Mouse (Mus musculus) urinary bladder, postnatal 14 days (tissue): ENCODE results near the gene Rcl1.
A peak's percentile ranks its signal among the peaks of the same experiment; 100 is the strongest.

Experiments
- DNase-seq: peaks from one replicate; pipeline ENCODE4 v3.0.0; 2021; ENCODE audit warnings: low spot score

Rcl1 gene

GRCm38 (mm10) chr19:29151443-29151842 lies 50.3 kb downstream of the Rcl1 start:
- DNase-seq = no peak

GRCm38 (mm10) chr19:29155552-29155951 lies 54.4 kb downstream of the Rcl1 start:
- DNase-seq = no peak

GRCm38 (mm10) chr19:29156417-29156816 lies 55.2 kb downstream of the Rcl1 start:
- DNase-seq = no peak

GRCm38 (mm10) chr19:29157678-29158466 lies 56.7 kb downstream of the Rcl1 start:
- no peak for DNase-seq

- DNase-seq = no peak
Measured at GRCm38 (mm10) chr19:29158486-29158885, 57.3 kb downstream of the Rcl1 start.

- no peak for DNase-seq
Measured at GRCm38 (mm10) chr19:29163817-29164527, 62.8 kb downstream of the Rcl1 start.

- no peak for DNase-seq
Measured at GRCm38 (mm10) chr19:29164528-29165166, 63.5 kb downstream of the Rcl1 start.

- no peak for DNase-seq
Measured at GRCm38 (mm10) chr19:29167938-29168337, 66.8 kb downstream of the Rcl1 start.

- no peak for DNase-seq
Measured at GRCm38 (mm10) chr19:29180336-29180735, 79.2 kb downstream of the Rcl1 start.

GRCm38 (mm10) chr19:29182166-29182565 lies 81.0 kb downstream of the Rcl1 start:
- DNase-seq = no peak

- DNase-seq = peak; percentile 4
Measured at GRCm38 (mm10) chr19:29185122-29185521, 83.9 kb downstream of the Rcl1 start.

GRCm38 (mm10) chr19:29185552-29186232 lies 84.5 kb downstream of the Rcl1 start:
- DNase-seq = peak; percentile 27

GRCm38 (mm10) chr19:29188879-29189278 lies 87.7 kb downstream of the Rcl1 start:
- no peak for DNase-seq
